Mouse (Mus musculus) forebrain, postnatal 0 days (tissue): ENCODE results near the gene Il12rb1. TPM values are rescaled to one million over a fixed set of nuclear protein-coding genes. Genes with fewer than 3 reads are reported as not detected.
A peak's percentile ranks its signal among the peaks of the same experiment; 100 is the strongest.
"Not testable (repeated sequence)": the region's sequence is repeated elsewhere in the genome, so short reads cannot be mapped to it uniquely, and the experiment has no call there.

ENCODE experiments used
- ATAC-seq: fragments of 200-750 bp; cut with Nextera tagmentation; 2 replicates; pipeline ENCODE4 v1.8.0; 2017; ENCODE audit warnings: mild to moderate bottlenecking, moderate library complexity
- DNase-seq: peaks from one replicate; pipeline ENCODE4 v3.0.0-alpha.2; 2015
- H3K27ac ChIP-seq: fragments of 300-500 bp; sonication (generic); 2 replicates; pipeline ENCODE4 v1.5.1; 2014; ENCODE audit warnings: low read depth, mild to moderate bottlenecking, antibody characterized with exemption, low read length, moderate library complexity, mixed read lengths
- H3K27me3 ChIP-seq: fragments of 300-500 bp; sonication (generic); 2 replicates; pipeline ENCODE4 v1.6.1; 2014; ENCODE audit warnings: mild to moderate bottlenecking, low read length, mixed read lengths; ENCODE audit not compliant: insufficient read depth
- H3K36me3 ChIP-seq: fragments of 300-500 bp; sonication (generic); 2 replicates; pipeline ENCODE4 v1.6.1; 2014; ENCODE audit warnings: mild to moderate bottlenecking, moderate library complexity; ENCODE audit not compliant: insufficient read depth
- H3K4me1 ChIP-seq: fragments of 300-500 bp; sonication (generic); 2 replicates; pipeline ENCODE4 v1.6.1; 2014; ENCODE audit warnings: antibody characterized with exemption; ENCODE audit not compliant: insufficient read depth
- H3K4me2 ChIP-seq: fragments of 300-500 bp; sonication (generic); 2 replicates; pipeline ENCODE4 v1.6.1; 2014; ENCODE audit warnings: low read depth, mild to moderate bottlenecking, moderate library complexity
- H3K4me3 ChIP-seq: fragments of 300-500 bp; sonication (generic); 2 replicates; pipeline ENCODE4 v1.5.1; 2014; ENCODE audit warnings: low read depth, low read length, mixed read lengths
- H3K9ac ChIP-seq: fragments of 300-500 bp; sonication (generic); 2 replicates; pipeline ENCODE4 v1.6.1; 2014; ENCODE audit warnings: mild to moderate bottlenecking
- H3K9me3 ChIP-seq: fragments of 300-500 bp; sonication (generic); 2 replicates; pipeline ENCODE4 v1.6.1; 2016; ENCODE audit warnings: low read length
- CTCF ChIP-seq: sonication (generic); IDR thresholded peaks from 2 replicates; pipeline ENCODE4 v1.5.1; 2016; ENCODE audit warnings: antibody characterized with exemption, control low read depth, low read depth
- WGBS: fragments of 180-500 bp; shearing (Covaris S2); extraction: QIAGEN DNeasy Blood & Tissue Kit; methylation state at CpG from one replicate; pipeline ENCODE4 v1.1.7; 2014; 5-methylcytosine and 5-hydroxymethylcytosine counted together
- polyA plus RNA-seq: library from polyadenylated mRNA; unstranded; fragments of >200 nt; fragmentation: Nextera tagmentation; extraction: Ambion mirVana; gene quantifications from 2 replicates; pipeline ENCODE4 v1.2.1, GENCODE M21; 2015
- total RNA-seq: library from RNA; depleted of rRNA; stranded (reverse); fragments of >200 nt; gene quantifications from 2 replicates; pipeline ENCODE4 v1.2.3, GENCODE M21; 2014

The Il12rb1 gene
- total and polyA plus RNA-seq, 2 experiments from 2014 or later = 0.05 TPM; not detected in 1

DNA sequence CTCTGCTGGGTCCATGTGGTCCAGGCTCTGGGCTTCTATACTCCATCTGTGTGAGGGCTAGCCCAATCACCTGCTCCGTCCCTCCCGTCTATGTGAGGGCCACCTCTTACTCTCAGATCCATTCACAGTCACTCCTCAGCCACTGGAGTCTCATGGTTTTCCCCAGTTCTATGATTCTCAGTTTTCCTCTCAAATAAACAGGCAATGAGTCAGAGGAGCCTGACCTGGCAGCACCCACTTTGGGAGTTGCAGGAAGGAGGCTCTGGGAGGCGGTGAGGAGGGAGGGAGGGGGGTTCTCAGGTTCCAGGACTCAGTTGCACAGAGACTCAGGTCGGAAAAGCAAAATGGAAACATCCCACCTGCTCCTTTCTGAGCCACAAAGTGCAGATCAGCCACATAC is 4.6 kb downstream of the Il12rb1 start:
- WGBS = 67% methylated on average over 4 of the region's 4 CpGs
- no peak for DNase-seq

GRCm38 (mm10) chr8:70816679-70817078 is 8.4 kb downstream of the Il12rb1 start:
- Histone ChIP-seq H3K36me3 (no peaks in the 10 kb centered on the region), H3K27me3 (peaks cover 14% of the 10 kb centered on the region), H3K9me3 (0 out of 2 replicates have a peak, but pooled peaks cover 5% of the 10 kb centered on the region), H3K9ac (no peak overlapping the region), H3K27ac (no peak overlapping the region), H3K4me1 (no peaks in the 10 kb centered on the region), H3K4me2 (peak overlapping the region; percentile 15; the same call in 1 of the 2 replicates), H3K4me3 (no peak overlapping the region)
- TF ChIP-seq CTCF = no peak
- ATAC-seq (peak; percentile 12; the same call in 1 of the 2 replicates), DNase-seq (no peak)
- WGBS = 8% methylated on average over 30 of the region's 30 CpGs

More for the DNA sequence above, 4.6 kb downstream of the Il12rb1 start:
- ATAC-seq = no peak
- no peaks in the 10 kb centered on the region for H3K27me3 ChIP-seq
- no peaks in the 10 kb centered on the region for H3K4me1 ChIP-seq
- H3K9ac ChIP-seq = no peak overlapping the region
- no peak for TF ChIP-seq CTCF
- no peaks in the 10 kb centered on the region for H3K36me3 ChIP-seq
- no peak overlapping the region for H3K27ac ChIP-seq
- no peak overlapping the region for H3K4me2 ChIP-seq
- no peaks in the 10 kb centered on the region for H3K9me3 ChIP-seq
- H3K4me3 ChIP-seq = no peak overlapping the region

DNA sequence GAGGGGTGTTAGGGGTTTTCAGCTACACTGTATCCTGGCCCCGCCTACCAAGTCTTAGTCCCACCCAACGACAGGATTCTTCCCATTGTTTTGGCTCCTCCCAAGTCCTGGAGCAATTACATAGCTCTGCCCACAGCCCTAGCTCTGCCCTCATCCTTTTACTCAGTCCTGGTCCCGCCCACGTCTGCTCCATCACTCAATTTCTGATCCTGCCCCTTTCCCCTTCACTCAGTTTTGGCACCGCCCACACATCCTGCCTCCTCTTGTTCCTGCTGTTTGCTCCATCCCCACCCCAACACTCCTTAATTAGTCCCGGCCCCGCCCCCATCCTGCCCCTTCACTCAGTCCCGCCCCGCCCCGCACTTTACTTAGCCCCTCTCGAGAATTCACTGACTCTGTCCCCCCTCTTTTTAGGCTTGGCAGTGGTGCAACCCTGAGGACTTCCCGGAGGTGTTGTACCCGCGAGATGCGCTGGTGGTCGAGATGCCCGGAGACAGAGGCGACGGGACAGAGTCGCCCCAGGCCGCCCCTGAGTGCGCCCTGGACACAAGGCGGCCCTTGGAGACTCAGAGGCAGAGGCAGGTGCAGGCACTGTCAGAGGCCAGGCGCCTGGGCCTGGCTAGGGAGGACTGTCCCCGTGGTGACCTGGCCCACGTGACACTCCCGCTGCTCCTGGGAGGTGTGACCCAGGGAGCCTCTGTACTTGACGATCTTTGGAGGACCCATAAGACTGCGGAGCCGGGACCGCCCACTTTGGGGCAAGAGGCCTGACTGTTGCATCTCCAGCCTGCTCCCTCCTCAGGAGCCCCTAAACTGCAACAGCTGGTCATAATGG is 12.1 kb downstream of the Il12rb1 start:
- DNase-seq (no peak), ATAC-seq (peak; percentile 64; the same call in 1 of the 2 replicates)
- no peak overlapping the region for H3K27ac ChIP-seq
- WGBS = 4% methylated on average over 31 of the region's 31 CpGs
- H3K4me1 ChIP-seq = no peaks in the 10 kb centered on the region
- H3K4me3 ChIP-seq = no peak overlapping the region
- peaks cover 16% of the 10 kb centered on the region for H3K27me3 ChIP-seq
- no peak overlapping the region for H3K4me2 ChIP-seq
- TF ChIP-seq CTCF = no peak
- H3K9ac ChIP-seq = no peak overlapping the region
- no peaks in the 10 kb centered on the region for H3K36me3 ChIP-seq
- 0 out of 2 replicates have a peak, but pooled peaks cover 5% of the 10 kb centered on the region for H3K9me3 ChIP-seq

- peak; percentile 94 for TF ChIP-seq CTCF
- ATAC-seq = peak; percentile 62; the same call in 1 of the 2 replicates
- Histone ChIP-seq H3K9ac (no peak overlapping the region), H3K4me1 (no peaks in the 10 kb centered on the region), H3K4me3 (no peak overlapping the region), H3K36me3 (no peaks in the 10 kb centered on the region), H3K27ac (no peak overlapping the region), H3K9me3 (0 out of 2 replicates have a peak, but pooled peaks cover 5% of the 10 kb centered on the region), H3K4me2 (no peak overlapping the region), H3K27me3 (peaks cover 16% of the 10 kb centered on the region)
- 15% methylated on average over 30 of the region's 30 CpGs for WGBS
- DNase-seq = peak; percentile 78
Measured at GRCm38 (mm10) chr8:70821399-70821962, 13.2 kb downstream of the Il12rb1 start.

DNA sequence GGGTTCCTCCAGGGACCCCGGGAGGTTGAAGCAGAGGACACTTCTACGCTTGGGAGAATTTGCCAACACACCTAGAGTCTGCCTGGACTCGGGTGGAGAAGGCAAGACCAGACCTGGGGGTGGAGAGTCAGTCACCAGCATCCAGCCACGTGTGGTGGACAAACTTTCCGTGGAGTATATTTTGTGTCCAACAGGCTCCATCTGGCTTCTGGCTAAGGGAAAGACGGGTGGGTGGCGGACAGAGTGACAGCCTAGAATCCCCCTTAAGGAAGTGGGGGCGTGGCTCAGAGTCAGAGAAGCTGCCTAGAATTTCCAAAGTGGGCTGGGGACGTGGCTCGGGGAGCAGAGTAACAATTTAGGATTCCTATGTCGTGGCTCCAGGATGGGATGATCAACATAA is 13.7 kb downstream of the Il12rb1 start:
- Histone ChIP-seq H3K4me2 (no peak overlapping the region), H3K4me1 (no peaks in the 10 kb centered on the region), H3K27me3 (peaks cover 16% of the 10 kb centered on the region), H3K9me3 (0 out of 2 replicates have a peak, but pooled peaks cover 5% of the 10 kb centered on the region), H3K27ac (no peak overlapping the region), H3K9ac (no peak overlapping the region), H3K36me3 (no peaks in the 10 kb centered on the region), H3K4me3 (no peak overlapping the region)
- DNase-seq = no peak
- ATAC-seq = no peak
- 49% methylated on average over 11 of the region's 11 CpGs for WGBS
- no peak for TF ChIP-seq CTCF

DNA sequence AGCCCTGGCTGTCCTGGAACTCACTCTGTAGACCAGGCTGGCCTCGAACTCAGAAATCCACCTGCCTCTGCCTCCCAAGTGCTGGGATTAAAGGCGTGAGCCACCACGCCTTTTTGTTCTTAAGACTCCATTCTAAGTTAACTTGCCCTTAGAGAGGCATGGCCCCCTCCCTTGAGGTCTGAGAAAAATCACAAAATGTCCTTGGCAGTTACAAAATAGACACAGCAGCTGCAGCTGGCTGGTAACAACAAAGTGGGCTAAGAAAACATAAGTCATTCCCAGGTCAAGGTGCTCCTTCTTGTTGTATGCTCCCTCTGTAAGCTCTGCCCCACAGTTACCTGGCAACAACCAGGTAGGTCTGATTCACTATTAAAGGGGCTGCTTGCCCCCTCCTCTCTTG is 14.3 kb downstream of the Il12rb1 start:
- H3K27ac ChIP-seq, DNase-seq, H3K4me1 ChIP-seq, ATAC-seq, H3K4me2 ChIP-seq, H3K9me3 ChIP-seq, H3K4me3 ChIP-seq, H3K9ac ChIP-seq, H3K36me3 ChIP-seq: not testable (repeated sequence)
- WGBS = 77% methylated on average over 2 of the region's 3 CpGs
- peaks cover 16% of the 10 kb centered on the region for H3K27me3 ChIP-seq

GRCm38 (mm10) chr8:70823802-70824201 is 15.6 kb downstream of the Il12rb1 start:
- Histone ChIP-seq H3K27me3 (peaks cover 16% of the 10 kb centered on the region), H3K4me1 (no peaks in the 10 kb centered on the region), H3K9me3 (0 out of 2 replicates have a peak, but pooled peaks cover 5% of the 10 kb centered on the region), H3K9ac (no peak overlapping the region), H3K4me3 (no peak overlapping the region), H3K27ac (no peak overlapping the region), H3K36me3 (no peaks in the 10 kb centered on the region), H3K4me2 (no peak overlapping the region)
- DNase-seq (no peak), ATAC-seq (no peak)
- TF ChIP-seq CTCF = no peak
- 89% methylated on average over 7 of the region's 7 CpGs for WGBS
